Mouse (Mus musculus): Measurements from ENCODE around the gene Trmt112. TPM values are rescaled to one million over a fixed set of nuclear protein-coding genes. Genes with fewer than 3 reads are reported as not detected.

The Trmt112 gene
- total RNA-seq, 2 experiments from 2014 or later, result 43.1 to 53.9 TPM

GRCm38 (mm10) chr19:6924461-6925306 is 15.2 kb downstream of the Trmt112 start:
- DNase-seq (ENCODE audit: low spot score in 2 of 2), result peak; percentile 65 to 95

DNA sequence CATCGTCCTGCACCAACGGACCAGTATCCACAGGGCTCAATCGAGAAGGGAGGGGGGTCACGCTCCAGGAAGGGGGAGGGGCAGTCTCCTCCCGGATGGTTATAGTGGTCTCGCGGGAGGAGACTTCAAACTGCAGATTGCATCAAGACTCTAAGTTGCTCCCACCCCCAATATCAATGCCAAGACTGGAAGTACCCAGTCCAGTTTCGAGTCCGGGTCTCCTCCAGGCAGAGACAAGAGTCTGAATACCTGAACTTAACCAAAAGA is 15.7 kb downstream of the Trmt112 start, which contains the start of gene Catsperz:
Gene Catsperz, minus strand, starts transcription at position 74 of the 267 bp plus-strand sequence.
- DNase-seq (ENCODE audit: low spot score in 2 of 2), result no peak

- DNase-seq (ENCODE audit: low spot score in 2 of 2), result no peak
Observed at GRCm38 (mm10) chr19:6925611-6926329, 16.3 kb downstream of the Trmt112 start.

GRCm38 (mm10) chr19:6926559-6927255 is 17.2 kb downstream of the Trmt112 start:
- no peak for DNase-seq (ENCODE audit: low spot score in 2 of 2)

DNA sequence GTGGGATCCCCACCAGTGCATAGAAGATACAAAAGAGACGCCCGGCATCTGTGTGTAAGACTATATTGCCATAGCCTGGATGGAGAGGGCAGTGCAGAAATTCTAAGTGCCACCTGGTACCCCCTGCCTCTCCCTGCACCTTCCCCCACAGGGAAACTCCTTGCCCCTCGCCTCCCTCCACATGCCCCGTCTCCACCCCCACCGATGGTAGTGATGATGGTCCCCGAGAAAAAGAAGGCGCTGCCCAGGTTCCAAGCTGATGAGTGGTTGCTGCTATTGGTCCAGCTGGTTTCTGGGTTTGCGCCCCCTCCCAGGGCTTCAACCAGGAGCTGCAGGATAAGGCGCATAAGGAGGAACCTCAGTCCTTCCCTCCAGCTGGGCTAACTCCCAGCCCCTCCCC is 18.6 kb downstream of the Trmt112 start:
- no peak for DNase-seq (ENCODE audit: low spot score in 2 of 2)

DNA sequence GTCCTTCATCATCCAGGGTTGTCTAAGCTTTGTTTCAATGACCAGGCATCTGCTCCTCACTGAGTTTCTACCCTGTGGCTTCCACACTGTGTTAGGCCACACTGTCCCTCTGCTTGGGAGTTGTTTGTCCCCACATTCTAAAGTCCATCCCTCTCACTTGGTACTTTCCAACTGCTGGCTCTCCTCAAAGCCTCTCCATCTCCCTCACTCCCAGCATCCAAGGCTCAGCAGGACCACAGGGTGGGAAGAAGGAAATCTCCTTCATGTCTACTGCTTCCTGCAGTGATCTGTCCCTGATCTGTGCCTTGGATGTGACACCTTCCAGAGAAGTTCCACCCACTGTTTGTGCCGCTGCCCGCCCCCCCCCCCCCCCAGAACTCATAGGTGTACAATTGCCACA is 21.5 kb downstream of the Trmt112 start:
- DNase-seq (ENCODE audit: low spot score in 2 of 2), result no peak

GRCm38 (mm10) chr19:6932018-6932417 is 22.5 kb downstream of the Trmt112 start:
- no peak for DNase-seq (ENCODE audit: low spot score in 2 of 2)

DNA sequence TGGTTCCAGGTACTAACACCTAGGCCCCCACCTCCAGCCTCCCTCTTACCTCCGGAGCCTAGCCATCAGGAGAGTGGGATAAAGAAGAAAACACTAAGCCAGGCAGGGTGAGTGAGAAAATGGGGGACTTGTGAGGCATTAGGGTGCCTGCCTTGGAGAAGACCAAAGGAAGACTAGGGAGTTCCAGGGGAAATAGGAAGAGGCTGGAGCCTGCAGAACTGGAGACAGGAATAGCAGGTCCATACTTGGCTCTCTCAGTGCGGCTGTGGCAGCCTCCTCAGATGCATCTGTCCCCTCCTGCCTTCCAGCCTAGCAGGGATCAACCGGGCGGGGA is 23.6 kb downstream of the Trmt112 start:
- DNase-seq (ENCODE audit: low spot score in 2 of 2), result no peak

- peak; percentile 46 to 65 for DNase-seq (ENCODE audit: low spot score in 2 of 2)
Observed at GRCm38 (mm10) chr19:6933436-6934194, 24.1 kb downstream of the Trmt112 start.

- no peak for DNase-seq (ENCODE audit: low spot score in 2 of 2)
Observed at GRCm38 (mm10) chr19:6934195-6934977, 24.9 kb downstream of the Trmt112 start, which contains the start of gene Kcnk4. Kcnk4 (minus strand) TSS chr19:6934515.

- DNase-seq (ENCODE audit: low spot score in 2 of 2), result no peak
Observed at GRCm38 (mm10) chr19:6936299-6936698, 26.8 kb downstream of the Trmt112 start.

GRCm38 (mm10) chr19:6937541-6938465 is 28.3 kb downstream of the Trmt112 start:
- no peak for DNase-seq (ENCODE audit: low spot score in 2 of 2)

DNA sequence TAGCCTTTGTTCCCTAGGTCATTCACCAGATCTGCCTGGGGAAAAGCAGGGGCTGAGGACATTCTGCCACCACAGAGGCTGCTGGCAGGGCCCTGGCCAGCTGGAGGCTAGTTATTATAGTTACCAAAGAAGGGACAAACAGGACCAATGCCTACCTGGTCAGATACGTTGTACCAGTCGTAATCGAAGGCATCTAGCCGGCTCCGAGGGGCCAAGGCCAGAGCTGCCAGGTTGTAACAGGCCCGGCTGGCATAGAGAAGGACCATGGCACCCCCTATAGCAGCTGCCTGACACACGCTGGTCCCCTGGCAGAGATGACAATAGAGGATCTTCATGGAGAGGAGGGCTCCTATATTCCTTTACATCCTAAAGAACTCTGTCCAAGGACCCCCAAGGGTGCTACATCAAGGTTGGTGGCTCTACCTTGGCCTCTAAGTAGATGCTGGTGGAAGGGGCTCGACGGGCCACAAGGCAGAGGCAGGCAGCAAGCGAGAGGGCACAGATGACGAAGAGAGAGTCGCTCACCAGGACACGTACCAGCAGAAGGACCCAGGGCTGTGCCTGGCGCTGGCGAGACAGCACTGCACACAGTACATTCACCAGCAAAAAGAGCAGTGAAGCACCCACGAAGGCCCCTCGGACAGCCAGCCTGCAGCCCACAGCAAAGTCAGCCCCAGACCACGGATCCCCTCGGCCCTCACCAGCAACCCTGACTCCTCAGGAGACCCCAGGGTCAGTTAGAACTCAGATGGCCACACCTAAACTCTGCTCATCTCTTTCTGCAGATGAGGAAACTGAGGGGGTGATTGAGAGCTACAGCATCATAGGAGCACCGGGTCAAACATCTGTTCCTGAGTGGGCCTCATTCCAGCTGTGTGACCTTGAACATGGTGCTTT is 29.9 kb downstream of the Trmt112 start:
- DNase-seq (ENCODE audit: low spot score in 2 of 2), result no peak

GRCm38 (mm10) chr19:6940396-6941351 is 31.2 kb downstream of the Trmt112 start:
- no peak for DNase-seq (ENCODE audit: low spot score in 2 of 2)

DNA sequence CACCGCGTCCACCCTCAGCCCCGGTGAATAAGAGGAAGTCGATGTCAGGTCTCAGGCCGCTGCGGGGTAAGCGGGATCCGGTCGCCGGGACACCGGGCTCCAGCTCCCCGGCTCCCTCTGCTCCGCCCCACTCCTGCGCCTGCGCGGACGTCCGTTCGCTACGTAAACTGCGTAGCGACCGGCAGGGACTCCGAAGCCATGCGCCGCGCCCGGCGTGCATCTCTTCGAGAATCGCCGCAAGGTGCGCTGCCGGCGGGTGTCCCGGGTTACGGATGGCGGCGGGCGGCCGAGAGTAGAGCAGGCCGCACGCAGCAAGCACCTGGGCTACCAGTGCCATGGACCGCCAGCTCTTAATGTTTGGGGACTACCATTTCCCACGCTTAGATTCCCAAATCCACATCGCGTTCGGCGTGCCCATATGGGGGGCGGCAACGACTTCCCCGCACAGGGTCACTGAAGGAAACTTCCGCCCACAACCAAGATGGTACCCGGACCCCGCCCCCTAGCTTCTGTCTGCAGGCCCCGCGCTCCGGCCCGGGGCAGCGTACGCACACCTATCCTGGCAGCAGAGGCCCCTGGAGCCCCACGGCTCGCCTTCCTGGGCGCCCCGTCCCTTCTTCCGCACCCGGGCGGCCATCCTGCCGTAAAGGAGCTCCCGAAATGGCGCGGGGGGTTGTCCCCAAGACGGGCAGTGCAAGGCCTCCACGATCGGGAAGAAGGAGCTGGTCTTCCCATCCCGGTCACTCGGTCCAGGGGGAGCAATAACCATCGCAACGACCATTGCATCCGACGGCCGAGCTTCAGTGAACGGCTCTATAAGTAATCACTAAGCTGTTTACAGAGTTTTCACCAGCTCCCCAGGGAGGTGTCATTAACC is 32.1 kb downstream of the Trmt112 start, which contains the start of gene Bad:
Gene Bad, plus strand, starts transcription at position 490 of the 877 bp plus-strand sequence.
- peak; percentile 91 to 95 for DNase-seq (ENCODE audit: low spot score in 2 of 2)

DNA sequence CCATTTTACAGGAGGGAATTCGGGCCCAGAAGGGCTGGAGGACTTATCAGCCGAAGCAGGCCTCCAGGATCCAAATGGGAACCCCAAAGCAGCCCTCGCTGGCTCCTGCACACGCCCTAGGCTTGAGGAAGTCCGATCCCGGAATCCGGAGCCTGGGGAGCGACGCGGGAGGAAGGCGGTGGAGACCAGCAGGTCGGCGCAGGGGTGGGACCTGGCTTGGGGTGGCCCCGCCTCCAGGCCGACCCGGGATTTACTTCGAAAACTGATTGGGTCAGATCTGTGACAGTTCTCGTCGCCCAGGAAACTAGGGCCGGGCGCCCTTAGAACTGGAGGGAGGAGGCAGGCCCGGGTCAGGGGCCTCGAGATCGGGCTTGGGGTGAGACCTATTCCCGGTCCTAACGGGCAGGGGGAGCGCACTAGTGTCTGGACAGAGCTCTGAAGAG is 32.8 kb downstream of the Trmt112 start, which contains the start of gene Gpr137:
Gene Gpr137, minus strand, starts transcription at position 232 of the 443 bp plus-strand sequence.
- peak; percentile 90 to 96 for DNase-seq (ENCODE audit: low spot score in 2 of 2)

Data from layer of hippocampus, adult 18-20 months (tissue).